Mouse (Mus musculus) granulocyte monocyte progenitor cell, adult 5-6 weeks (primary cell): ENCODE results near the gene Ccdc110. TPM values are rescaled to one million over a fixed set of nuclear protein-coding genes. Genes with fewer than 3 reads are reported as not detected.
A peak's percentile ranks its signal among the peaks of the same experiment; 100 is the strongest.

Experiments
- ATAC-seq: replicated peaks from 2 replicates; pipeline ENCODE4 v1.8.0; 2016; ENCODE audit warnings: mild to moderate bottlenecking, moderate TSS enrichment, inconsistent platforms; ENCODE audit not compliant: poor library complexity, severe bottlenecking
- total RNA-seq, 2 experiments: library from RNA; stranded (forward) in 1 of 2; stranded (reverse) in 1 of 2; fragments of 200-712, 200-1000 nt in 1 of 2; fragments of >200 nt in 1 of 2; fragmentation: Nextera tagmentation in 1 of 2; gene quantifications; 2 replicates each; pipeline ENCODE4 v1.2.3; 2014 to 2017

Gene Ccdc110
- total RNA-seq, 2 experiments from 2014 or later, result not detected

DNA sequence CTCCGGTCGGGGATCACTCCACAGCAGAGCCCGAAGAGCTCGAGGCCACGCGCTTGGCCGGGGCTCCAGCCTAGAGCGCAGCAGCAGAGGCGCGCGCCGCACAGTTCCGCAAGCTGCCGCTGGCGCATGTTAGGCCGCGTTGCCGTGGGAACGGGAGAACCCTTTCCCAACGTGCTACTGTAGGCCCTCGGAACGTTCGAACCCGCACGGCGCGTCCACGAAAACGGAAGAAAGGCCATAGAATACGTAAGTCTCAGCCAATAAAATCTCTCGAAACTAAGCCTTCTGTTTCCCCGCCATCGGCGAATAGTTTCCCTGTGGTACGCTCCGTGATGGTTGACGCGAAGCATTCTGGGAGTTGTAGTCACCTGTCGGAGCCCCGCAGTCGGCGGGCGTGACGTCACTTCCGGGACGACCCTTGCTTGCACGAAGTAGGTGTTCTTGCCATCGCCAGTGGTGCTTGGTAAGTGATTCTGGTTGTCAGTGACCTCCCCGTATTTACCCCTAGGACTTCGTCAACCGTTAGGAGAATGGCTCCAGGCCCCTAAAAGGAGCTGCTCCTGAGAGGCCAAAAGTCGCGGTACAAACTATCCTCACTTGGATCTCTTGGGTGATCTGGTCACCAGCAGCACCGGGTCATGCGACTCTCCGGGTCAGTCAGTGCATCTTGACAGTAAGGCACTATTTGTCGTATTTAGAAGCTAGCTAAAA lies 40.9 kb downstream of the Ccdc110 start, which contains the start of the genes 1700029J07Rik and Ufsp2:
Gene 1700029J07Rik (minus strand): TSS at position 127 of the 711 bp plus-strand sequence.
Gene Ufsp2 (plus strand): TSS at position 403 of the 711 bp plus-strand sequence.
- peak; percentile 94 for ATAC-seq

DNA sequence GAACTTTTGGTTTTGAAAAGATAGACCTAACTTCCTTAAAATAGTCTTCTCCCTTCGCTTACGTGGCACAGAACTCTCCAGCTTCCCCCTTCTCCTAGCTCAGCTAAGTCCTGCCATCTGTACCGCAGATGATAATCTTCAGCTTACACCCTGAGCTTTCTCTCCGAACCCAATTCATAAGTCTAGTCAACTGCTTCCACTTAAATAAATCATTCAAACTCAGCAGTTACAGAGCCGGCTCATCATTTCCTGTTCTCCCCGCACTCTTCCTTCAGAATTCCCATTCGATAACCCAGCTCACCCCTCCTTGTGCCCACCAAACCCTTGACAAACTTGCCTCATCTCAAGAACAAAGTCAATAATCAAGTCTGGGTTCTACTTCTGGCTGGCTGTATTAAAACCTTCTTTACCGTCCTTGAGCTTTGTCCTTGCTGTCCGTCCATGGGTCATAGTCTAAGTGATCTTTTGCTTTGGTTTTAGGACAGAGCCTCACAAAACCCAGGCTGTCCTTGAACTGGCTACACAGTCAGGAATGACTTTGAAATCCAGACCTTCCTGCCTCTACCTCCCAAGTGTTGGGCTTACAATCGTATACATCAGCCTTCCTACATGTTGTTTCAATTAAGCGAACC lies 41.5 kb downstream of the Ccdc110 start:
- ATAC-seq, result peak; percentile 58

DNA sequence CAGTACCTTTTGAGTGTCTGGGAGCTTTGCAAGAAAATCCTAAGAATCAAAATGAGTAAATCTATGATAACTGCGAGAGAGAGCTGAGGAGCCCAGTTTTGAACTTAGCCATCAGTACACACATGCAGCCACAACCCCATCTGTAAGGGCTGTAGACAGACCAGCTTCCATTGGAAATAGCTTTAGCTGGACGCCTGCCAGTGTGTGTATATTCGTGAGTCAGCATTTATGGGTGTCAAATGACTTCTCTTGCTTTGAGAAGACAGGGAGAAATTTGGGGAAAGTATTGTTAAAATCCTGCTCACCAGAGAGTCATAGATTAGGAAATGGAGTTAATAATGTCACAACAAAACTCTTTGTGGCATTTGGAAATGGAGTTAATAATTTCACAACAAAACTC lies 52.2 kb downstream of the Ccdc110 start:
- ATAC-seq, result no peak

DNA sequence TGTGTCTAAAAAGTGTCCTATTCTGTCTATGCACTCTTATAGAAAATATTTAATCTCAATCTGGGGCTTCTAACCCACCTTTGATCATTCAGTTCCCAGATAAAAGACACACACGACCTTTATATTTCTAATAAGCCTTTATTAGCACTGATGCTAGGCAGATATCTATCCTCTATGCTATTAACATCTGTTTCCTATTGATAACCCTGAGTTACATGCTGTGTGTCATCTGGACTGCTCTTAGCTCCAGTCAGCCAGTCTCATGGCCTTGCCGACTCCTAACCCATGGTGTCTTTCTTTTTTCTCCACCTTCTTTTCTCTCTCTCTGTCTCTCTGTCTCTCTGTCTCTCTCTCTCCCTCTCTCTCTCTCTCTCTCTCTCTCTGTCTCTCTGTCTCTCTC lies 53.8 kb downstream of the Ccdc110 start:
- ATAC-seq, result no peak

DNA sequence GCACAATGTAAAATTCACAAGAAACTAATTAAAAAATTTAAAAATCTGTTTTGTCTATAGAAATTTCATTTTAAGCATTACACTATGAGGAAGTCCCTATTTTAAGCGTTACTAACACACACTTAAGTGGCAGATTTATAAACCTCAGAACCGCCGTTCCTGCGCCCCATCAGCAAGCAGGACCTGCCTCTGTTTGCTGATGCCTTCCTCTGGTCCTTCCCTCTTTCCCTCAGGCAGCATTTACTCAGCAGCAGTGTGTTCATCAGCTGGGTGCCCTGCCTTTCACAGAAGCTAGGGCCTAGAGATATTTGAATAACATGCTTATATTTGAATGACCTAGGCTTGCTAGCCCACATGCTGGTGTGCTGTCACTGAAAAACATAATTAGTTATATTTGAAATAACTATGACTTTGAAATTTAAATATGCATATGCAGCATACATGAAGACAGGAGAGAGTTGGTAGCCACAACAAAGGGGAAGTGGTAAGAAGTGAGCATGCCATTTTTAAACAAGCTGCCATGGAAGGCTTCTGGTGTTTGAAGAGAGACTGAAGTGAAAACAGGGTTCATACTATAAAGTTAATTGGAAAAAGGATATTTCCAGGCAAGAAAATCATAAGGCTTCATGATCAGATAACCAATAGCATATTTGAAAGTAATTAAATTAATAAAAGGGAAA lies 56.4 kb downstream of the Ccdc110 start:
- ATAC-seq, result peak; percentile 65; the same call in 1 of the 2 replicates

Other genes with a start within 250 kb of the Ccdc110 start
- not detected in 2 replicates for gene Pdlim3, start 49.2 kb upstream of the Ccdc110 start, total RNA-seq (2014; fragmentation: Nextera tagmentation)
- not detected in 2 replicates for gene Pdlim3, start 49.2 kb upstream of the Ccdc110 start, total RNA-seq (2017)
- 2.9 TPM in 1 of 2 replicates, not detected in the other for gene 1700029J07Rik, start 40.6 kb downstream of the Ccdc110 start, total RNA-seq (2014; fragmentation: Nextera tagmentation)
- gene 1700029J07Rik, start 40.6 kb downstream of the Ccdc110 start, total RNA-seq (2017), result 0.41 and 0.86 TPM in 2 replicates
- gene Ufsp2, start 40.9 kb downstream of the Ccdc110 start, total RNA-seq (2014; fragmentation: Nextera tagmentation), result 69.1 and 91.9 TPM in 2 replicates
- gene Ufsp2, start 40.9 kb downstream of the Ccdc110 start, total RNA-seq (2017), result 155 and 222 TPM in 2 replicates
- gene Lrp2bp, start 64.7 kb downstream of the Ccdc110 start, total RNA-seq (2014; fragmentation: Nextera tagmentation), result not detected in 2 replicates
- not detected in 2 replicates for gene Lrp2bp, start 64.7 kb downstream of the Ccdc110 start, total RNA-seq (2017)
- not detected in 2 replicates for gene Ankrd37, start 71.1 kb downstream of the Ccdc110 start, total RNA-seq (2014; fragmentation: Nextera tagmentation)
- gene Ankrd37, start 71.1 kb downstream of the Ccdc110 start, total RNA-seq (2017), result not detected in 2 replicates
- 22.7 and 29.9 TPM in 2 replicates for gene Cfap97, start 217.2 kb downstream of the Ccdc110 start, total RNA-seq (2014; fragmentation: Nextera tagmentation)
- gene Cfap97, start 217.2 kb downstream of the Ccdc110 start, total RNA-seq (2017), result 24.9 and 29.0 TPM in 2 replicates
- 6.6 and 18.2 TPM in 2 replicates for gene Snx25, start 217.5 kb downstream of the Ccdc110 start, total RNA-seq (2014; fragmentation: Nextera tagmentation)
- 12.0 and 14.0 TPM in 2 replicates for gene Snx25, start 217.5 kb downstream of the Ccdc110 start, total RNA-seq (2017)